Mouse (Mus musculus): ENCODE results near the gene Dhx8. TPM values are rescaled to one million over a fixed set of nuclear protein-coding genes. Genes with fewer than 3 reads are reported as not detected.
A peak's percentile ranks its signal among the peaks of the same experiment; 100 is the strongest.

The Dhx8 gene
- total RNA-seq, 2 experiments from 2014 or later, result 34.6 to 34.9 TPM

DNA sequence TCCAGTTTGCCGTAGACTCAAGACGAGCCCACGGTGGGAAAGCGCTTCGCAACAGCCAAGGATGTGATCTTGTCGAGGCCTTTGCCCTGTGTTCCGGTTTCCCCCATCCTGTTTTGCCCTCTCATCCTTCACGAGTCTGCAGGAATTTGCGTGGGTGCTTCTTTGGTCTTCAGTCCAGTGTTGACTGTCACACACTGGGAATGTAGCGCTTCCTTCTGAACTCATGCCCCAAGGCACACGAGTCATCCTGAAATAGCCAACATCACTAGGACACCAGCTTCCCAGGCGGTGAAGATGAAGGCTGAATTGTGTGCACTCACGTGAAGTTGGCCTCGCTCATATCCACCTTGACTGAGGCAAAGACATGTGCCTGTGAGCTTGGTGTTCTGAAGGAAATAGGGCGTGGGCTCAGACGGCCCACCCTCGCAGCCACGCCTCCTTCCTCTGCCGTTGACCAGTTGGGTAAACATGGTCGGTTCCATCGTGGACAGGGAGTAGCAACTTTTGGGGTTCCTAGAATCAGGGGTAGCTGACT is 12.7 kb upstream of the Dhx8 start:
- intact Hi-C loops (cut with DNase I), result no loop called here
- no peak for DNase-seq (ENCODE audit: low spot score in 2 of 2)

DNA sequence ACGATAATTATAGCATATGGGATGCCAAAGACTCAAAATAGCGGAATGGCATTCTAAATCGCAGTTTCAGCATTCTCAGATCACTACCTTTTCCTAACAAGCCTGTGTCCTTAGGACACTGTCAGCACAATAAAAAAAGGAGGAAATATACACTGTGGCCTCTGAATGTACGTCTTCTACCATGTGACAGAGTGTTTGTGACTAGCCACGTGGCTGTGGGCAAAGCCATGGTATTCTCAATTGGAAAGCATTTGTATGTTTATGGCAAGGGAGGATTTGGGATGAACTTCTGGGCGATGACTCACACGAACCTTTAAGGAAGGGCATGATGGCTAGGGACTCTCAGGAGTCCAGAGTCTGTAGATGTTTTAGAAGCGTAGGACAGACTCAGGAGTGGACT is 7.7 kb upstream of the Dhx8 start:
- no peak for DNase-seq (ENCODE audit: low spot score in 2 of 2)
- intact Hi-C loops (cut with DNase I), result no loop called here

DNA sequence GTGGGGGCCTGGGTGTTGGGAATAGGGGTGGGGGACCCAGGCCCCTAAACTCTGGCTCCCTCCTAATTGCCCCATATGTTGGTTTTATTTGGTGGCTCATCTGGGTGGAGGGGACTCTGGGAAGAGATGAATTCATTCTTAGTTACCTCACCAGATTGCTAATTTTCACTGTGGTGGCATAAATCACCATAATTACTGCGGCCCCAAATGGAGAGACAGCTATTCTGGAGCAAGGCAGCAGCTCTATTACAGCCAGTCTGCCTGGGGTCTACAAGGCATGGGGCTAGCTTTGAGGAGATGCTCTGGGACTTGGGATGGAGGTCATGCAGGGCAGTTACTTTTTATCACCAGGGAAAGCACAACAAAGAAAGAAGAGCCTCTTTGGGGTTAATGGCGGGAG is 6.0 kb upstream of the Dhx8 start:
- intact Hi-C loops (cut with DNase I), result no loop called here
- DNase-seq (ENCODE audit: low spot score in 2 of 2), result no peak

DNA sequence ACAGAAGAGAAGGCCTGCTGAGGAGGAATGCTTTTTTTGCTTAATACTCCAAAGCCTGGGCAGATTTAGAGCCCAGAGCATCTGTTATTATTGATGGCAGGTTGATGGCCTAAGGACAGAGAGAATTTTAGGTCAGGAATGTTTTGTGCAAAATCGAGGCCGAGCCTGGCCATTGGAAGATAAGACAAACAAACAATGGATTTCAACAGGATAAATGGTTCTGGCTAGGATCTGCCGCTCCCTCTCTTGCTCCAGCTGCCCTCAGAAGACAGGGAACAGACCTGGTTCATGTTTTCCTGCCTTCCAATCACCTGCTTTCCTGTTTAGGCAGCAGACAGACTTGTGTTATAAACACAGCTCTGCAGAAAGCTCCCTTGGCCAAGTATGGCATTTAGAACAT is 3.4 kb upstream of the Dhx8 start:
- intact Hi-C loops (cut with DNase I), result no loop called here

DNA sequence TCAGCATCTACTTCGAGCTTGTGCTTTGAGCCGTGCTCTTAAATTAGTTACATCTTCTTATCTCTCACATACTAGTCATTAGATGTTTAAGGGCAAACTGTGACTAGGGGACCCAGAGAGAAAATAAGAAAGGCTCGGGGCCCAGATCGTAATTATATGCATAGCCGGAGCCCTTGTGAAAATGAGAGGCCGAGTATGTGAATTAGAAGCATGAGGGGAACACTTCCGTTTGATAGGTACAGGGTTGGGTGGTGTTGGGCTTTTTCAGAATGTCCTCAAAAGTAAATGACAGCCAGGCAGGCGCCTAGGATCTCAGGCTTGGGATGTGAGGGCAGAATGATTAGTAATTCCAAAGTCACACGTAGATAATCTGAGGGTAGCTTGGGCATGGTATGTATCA is 877 bp downstream of the Dhx8 start:
- no peak for DNase-seq (ENCODE audit: low spot score in 2 of 2)
- intact Hi-C loops (cut with DNase I), result loop anchor here (5.0 kb wide), 1 partner anchor 36 kb away; no protein-coding TSS in a partner anchor

More for the DNA sequence above, 3.4 kb upstream of the Dhx8 start:
- DNase-seq (ENCODE audit: low spot score in 2 of 2), result no peak

DNA sequence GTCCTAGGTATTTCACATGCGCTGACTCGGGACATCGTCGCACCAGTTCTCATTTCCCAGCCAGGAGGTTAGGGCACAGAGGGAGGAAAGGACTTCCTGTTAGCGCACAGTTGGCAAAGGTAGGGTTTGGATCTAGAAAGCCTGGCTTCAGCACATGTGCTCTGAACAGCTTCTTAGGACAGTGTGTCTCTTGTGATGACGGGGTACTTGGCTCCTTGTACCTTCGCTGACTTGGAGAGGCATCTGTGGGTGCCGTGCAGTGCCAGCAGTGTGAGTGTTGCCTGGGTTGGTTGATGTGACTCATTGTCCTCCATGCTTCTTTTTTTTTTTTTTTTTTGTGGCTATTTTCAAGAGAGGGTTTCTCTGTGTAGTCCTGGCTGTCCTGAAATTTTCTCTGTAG is 23.9 kb downstream of the Dhx8 start:
- intact Hi-C loops (cut with DNase I), result no loop called here
- peak in 1 of 2 experiments; percentile 56 for DNase-seq (ENCODE audit: low spot score in 2 of 2)

DNA sequence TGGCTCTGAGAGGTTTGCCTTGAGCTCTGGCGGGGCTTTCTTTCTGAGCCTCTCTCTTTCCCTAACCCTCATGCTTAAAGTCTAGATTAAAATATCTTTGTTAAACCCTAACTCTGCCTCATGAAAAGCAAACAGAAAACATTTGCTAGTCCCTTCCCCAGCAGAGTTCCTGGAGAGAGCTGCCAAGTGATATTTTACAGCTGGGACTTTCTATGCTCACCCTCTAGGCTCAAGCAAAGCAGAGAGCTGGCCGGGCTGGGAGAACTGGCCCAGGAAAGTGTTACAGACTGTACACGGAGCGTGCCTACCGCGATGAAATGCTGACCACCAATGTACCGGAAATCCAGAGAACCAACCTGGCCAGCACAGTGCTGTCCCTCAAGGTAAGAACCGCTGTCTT is 24.6 kb downstream of the Dhx8 start:
- intact Hi-C loops (cut with DNase I), result no loop called here
- DNase-seq (ENCODE audit: low spot score in 2 of 2), result no peak

DNA sequence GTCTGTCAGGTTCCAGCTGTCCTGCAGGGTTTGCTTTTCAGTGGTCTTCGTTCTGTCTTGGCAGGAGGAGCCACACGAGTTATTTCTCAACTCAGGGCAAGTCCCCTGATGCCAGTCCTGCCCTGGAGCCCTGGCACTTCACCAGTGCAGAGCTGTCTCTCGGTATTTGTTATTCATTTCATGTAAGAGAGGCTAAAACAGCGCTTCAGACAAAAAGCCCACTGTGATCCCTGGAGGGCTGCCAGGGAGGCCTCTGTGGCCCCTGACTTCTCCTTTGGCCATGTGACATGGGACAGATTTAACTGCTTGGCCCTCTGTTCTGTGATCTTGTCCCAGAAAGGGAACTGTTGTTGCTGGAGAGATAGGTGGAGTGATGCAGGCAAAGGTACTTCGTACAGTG is 25.7 kb downstream of the Dhx8 start:
- DNase-seq (ENCODE audit: low spot score in 2 of 2), result peak; percentile 45 to 55
- intact Hi-C loops (cut with DNase I), result no loop called here

DNA sequence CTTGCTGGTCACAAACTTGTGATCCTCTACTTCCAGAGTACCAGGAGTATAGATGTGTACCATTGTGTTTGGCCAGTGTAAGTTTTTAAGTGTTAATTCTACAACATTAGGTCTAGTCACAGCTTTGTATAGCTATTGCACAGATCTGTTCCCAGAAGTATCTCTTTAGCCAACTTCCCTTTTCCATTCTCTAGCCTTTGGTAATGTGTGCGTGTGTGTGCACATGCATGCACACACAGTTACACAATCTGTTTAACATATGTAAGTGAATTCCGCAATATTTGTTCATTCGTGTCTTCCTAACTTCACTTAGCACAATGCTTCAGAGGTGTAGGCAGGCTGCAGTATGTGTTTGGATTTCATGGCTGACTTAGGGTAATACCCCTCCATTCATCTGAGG is 26.8 kb downstream of the Dhx8 start:
- intact Hi-C loops (cut with DNase I), result no loop called here
- DNase-seq (ENCODE audit: low spot score in 2 of 2), result no peak

DNA sequence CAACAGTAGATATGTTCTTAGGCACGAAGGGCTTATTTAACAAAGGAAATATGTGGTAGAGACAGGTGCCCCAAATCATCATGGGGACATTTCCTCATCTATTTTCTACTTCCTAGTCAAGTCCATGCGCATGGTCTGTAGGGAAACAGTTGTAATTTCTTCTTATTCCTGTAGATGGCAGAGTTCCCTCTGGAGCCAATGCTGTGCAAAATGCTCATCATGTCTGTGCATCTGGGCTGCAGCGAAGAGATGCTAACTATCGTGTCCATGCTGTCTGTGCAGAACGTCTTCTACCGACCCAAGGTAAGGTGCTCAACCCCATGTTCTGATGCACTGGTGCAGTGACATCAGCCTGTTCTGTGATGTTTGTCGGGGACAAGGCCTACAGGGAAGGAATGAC is 31.0 kb downstream of the Dhx8 start:
- intact Hi-C loops (cut with DNase I), result loop anchor here (5.0 kb wide), 2 partner anchors 49 to 144 kb away; no protein-coding TSS in a partner anchor
- peak; percentile 67 to 86 for DNase-seq (ENCODE audit: low spot score in 2 of 2)

DNA sequence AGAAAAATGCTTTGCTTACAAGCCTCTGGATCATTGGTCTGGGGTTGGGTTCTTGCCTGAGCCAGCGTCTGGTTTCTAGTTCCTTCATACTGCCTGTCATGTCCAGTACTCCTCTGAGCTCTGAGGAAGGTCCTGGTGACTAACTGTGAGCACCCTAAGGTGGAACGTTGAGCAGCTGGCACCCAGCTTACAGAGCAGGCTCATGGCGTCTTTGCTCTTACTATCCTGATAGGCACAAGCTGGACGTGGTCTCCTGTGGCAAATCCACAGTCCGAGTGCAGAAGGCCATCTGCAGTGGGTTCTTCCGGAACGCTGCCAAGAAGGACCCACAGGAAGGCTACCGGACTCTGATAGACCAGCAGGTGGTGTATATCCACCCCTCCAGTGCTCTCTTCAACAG is 31.8 kb downstream of the Dhx8 start:
- intact Hi-C loops (cut with DNase I), result loop anchor here (5.0 kb wide), 2 partner anchors 48 to 143 kb away; no protein-coding TSS in a partner anchor
- DNase-seq (ENCODE audit: low spot score in 2 of 2), result no peak

DNA sequence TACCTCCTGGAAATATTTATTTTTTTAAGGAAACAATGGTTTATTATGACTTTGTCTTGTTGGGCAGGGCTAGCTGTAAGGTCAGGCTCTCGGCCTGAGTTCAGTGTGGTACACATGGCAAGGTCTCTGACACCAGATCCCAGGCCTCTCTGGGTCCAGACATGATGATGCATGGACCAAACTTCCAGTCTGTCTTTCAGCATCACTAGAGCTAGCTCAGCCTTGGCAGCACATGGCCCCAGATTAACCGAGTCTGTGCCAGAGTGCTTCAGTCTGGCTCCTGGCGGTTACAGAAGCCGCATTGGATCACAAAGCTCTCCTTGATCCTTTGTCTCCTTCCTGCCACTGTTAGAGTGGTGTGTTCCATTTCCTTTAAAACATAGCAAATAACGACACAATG is 34.6 kb downstream of the Dhx8 start:
- DNase-seq (ENCODE audit: low spot score in 2 of 2), result no peak
- intact Hi-C loops (cut with DNase I), result no loop called here

DNA sequence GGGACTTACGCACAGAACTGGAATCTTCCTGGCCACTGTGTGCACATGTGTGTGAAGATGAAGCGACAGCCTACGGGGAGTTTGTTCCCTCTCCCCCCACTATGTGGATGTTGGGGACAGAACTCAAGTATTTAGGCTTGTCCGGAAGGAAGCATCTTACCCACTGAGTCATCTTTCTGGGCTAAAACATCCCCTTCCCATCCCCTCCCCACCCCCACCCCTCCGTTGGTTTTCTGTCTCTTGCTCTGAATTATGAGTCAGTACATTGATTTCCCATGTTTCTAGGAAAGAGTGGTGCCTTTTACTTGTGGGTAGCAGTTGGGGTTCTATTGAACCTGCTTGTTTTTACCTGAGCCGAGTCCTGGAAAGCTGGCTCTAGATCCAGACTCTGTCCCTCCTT is 36.0 kb downstream of the Dhx8 start:
- no peak for DNase-seq (ENCODE audit: low spot score in 2 of 2)
- intact Hi-C loops (cut with DNase I), result no loop called here

DNA sequence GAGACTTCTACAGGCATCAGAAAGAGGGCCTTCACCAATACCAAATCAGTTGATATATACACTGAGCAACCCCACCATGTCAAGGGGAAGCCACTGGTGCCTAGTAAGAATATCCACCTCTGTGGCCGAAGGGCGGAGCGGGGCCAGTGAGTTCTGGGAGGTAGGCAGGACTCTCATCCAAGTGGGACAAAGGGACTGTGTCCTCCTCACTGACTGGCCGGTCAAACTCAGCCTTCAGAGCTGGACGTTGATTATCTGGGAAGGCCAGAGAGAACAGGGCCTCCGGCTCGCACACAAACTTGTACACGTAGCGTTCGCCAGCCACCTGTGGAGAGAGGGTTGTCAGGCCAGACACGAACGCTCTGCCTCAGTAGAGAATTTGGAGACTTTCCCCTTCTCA is 37.5 kb downstream of the Dhx8 start:
- intact Hi-C loops (cut with DNase I), result no loop called here
- DNase-seq (ENCODE audit: low spot score in 2 of 2), result no peak

DNA sequence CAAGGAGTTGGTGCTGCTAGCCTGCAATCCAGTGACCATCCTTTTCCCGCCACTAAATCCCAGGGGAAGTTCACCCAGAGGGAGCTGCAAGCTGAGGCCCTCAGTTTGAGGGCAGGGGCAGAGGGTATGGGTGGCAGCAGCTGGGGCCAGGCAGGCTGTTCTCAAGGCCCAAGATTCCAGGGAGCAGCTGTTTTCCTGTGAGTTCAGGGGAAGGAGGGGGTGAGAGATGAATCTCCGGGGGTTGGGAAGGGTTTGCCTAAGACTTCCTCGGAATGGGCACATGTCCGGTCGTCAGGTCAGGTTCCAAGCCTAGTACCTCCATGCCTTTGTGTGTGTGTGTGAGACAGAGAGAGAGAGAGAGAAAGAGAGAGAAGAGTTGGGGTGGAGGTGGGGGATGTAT is 39.3 kb downstream of the Dhx8 start:
- no peak for DNase-seq (ENCODE audit: low spot score in 2 of 2)
- intact Hi-C loops (cut with DNase I), result no loop called here

DNA sequence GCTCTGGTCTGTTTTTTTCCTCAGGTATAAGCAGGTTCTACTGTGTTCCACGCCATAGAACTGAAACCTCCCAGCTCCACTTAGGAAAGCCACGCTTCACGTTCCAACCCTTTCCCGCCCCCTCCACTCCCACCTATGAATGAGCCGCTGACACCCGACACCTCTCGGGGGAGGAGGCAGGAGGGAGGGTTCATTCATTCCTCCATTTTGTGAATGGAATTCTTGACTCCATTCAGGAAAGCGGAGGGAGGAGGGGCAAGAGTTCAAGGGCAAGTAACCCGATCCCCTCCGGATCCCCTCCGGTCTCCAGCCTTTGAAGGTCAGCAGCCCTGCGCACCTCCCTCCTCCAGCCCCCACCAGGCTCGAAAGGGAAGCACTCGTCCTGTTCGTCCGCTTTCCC is 39.7 kb downstream of the Dhx8 start:
- DNase-seq (ENCODE audit: low spot score in 2 of 2), result peak in 1 of 2 experiments; percentile 22
- intact Hi-C loops (cut with DNase I), result no loop called here

DNA sequence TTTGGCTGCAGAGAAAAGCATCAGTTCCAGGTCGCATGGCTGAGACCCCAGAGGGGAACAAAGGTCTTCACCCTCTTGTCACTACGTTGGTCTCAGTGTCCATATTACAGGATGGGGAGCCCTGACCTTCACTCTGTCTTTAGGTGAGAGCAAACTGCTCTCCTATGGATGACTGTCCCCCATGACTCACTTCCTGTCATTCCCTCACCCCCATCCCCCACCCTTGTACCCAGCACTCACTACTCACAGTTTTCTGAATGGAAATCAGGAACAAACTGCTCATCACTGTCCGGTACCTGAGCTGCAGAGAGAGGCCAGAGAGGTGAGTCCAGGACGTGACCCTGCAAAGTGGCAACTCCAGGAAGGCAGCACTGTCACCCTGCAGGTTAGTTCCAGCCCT is 44.1 kb downstream of the Dhx8 start:
- DNase-seq (ENCODE audit: low spot score in 2 of 2), result no peak
- intact Hi-C loops (cut with DNase I), result no loop called here

DNA sequence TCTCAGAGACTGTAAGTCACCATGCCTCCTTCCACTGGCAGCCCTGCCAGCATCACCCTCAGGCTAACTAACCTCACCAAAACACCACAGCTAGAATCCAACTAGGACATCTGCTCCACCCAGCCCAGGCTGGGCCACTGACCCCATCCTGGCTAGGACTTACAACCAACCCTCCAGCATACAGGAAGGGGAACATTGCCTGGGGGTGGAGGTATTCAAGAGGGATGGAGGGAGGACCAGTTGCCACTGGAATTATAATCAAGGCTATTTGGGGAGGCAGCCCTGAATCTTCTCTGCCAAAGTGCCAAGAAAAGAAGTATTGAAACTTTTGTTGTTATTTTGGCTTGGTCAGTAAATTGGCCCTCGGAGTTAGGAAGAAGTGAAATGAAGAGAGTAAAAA is 50.4 kb downstream of the Dhx8 start:
- DNase-seq (ENCODE audit: low spot score in 2 of 2), result no peak
- intact Hi-C loops (cut with DNase I), result no loop called here

DNA sequence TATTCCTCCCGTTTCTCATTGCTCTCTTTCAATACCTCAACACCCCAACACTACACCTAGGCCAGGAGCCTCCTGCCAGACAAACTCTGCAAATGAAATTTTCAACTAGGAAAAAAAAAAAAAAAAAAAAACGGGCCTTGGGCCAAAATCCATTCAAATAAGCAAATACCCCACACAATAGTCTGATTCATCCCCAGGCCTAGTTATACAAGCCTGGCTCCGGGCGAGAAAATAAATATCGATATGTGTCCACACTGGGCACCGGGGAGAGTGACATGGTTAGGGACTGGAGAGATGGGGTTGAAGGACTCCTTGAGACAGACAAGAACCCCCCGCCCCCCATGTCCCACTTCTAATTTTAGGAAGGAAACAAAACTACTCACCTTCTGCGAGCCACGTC is 50.9 kb downstream of the Dhx8 start:
- intact Hi-C loops (cut with DNase I), result no loop called here
- no peak for DNase-seq (ENCODE audit: low spot score in 2 of 2)

DNA sequence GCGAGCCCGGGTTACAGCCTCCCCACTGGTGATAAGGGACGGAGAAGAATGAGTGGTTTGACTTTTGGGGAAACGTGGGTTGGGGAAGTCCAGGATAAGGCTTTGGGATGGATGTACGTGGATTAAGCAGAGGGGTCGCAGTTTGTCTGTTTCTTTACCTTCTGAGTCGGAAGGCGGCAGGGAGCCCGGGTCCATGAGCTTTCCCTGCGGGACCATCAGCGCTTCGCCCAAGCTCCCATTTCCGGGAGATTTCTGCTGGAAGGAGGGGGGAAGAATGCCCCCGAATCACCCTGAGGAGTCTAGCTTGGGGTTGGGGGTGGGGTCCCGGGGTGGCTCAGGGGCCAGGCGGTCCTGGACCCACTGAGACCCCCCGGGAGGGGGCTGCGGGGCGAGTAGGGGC is 51.4 kb downstream of the Dhx8 start:
- DNase-seq (ENCODE audit: low spot score in 2 of 2), result no peak
- intact Hi-C loops (cut with DNase I), result no loop called here

DNA sequence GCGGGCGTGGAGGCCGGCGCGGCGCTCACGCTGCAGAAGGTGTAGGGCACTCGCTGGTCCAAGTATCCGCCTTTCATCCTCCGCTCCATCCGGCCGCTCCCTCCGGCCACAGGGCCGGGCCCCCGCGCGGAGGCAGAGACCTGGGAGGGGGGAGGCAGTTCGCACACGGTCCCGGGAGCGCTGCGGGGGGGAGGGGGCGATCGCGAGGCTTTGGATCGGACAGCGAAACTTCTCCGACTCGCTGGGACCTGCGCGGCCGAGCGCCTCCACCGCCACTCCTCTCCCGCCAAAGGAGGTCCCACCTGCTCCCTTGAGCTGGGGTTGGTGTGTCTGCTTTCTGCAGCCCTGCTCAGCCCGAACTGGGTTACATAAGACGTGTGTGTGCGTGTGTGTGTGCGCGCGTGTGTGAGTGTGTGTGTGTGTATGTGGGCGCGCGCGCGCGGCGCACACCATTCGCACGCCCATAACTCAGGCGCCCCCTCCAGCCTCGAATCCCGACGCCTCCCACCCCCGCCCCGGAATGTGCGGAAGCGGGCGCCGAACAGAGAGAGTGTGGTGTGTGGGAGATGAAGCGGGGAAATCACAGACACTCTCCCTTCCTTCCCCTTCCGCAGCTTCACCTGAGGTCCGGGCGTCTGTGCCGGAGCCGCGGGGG is 51.9 kb downstream of the Dhx8 start:
- intact Hi-C loops (cut with DNase I), result no loop called here
- DNase-seq (ENCODE audit: low spot score in 2 of 2), result peak; percentile 28 to 45

All from left cerebral cortex, postnatal 14 days (tissue).